Mouse (Mus musculus) liver, postnatal 0 days (tissue): Measurements from ENCODE around the gene Zeb2.

Experiments
- CTCF ChIP-seq: sonication (generic); IDR thresholded peaks from 2 replicates; pipeline ENCODE4 v1.5.1; 2016; ENCODE audit warnings: antibody characterized with exemption, low read depth
- EP300 ChIP-seq: IDR thresholded peaks from 2 replicates; pipeline ENCODE4 v1.6.1; 2016; ENCODE audit warnings: antibody characterized with exemption, low read depth, mild to moderate bottlenecking

GRCm38 (mm10) chr2:45058183-45058582 is 59.0 kb downstream of the Zeb2 start:
- TF ChIP-seq CTCF (no peak), EP300 (no peak)
